Mouse (Mus musculus) small intestine, adult 2 months (tissue): ENCODE results near the gene Foxp2.

Source experiments
- CTCF ChIP-seq: fragments of 200-500 bp; IDR thresholded peaks from 2 replicates; pipeline ENCODE4 v1.5.1; 2012; ENCODE audit warnings: low read depth, mild to moderate bottlenecking, control low read depth, inconsistent platforms, low read length, moderate library complexity, mixed read lengths; ENCODE audit not compliant: insufficient replicate concordance, insufficient read length; ENCODE audit errors: extremely low read depth
- POLR2A ChIP-seq: fragments of 200-500 bp; IDR thresholded peaks from 2 replicates; pipeline ENCODE4 v1.6.1; 2012; ENCODE audit warnings: low read depth, mild to moderate bottlenecking, control low read depth, inconsistent platforms, low read length, moderate library complexity

DNA sequence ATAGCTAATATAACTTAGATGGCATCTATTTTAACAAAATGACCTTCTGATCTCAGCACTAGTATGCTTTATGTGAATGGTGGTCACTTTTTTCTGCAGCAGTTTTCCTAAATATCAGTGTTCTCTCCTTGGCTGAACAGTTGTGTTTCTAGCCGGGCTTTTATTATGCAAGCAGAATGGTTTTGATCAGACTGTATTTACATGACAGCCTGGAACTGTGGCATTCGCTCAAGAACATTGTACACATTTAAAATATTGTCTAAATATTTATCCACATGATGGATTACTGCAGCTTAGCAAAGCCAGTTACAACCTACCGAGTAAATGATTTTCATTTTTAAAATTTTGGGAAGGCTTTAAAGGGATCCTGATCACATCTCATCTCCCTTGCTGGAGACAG lies 75.9 kb downstream of the Foxp2 start:
- TF ChIP-seq POLR2A (no peak), CTCF (no peak)
